Mouse (Mus musculus) T-cell, adult 2 months (primary cell): ENCODE results near the gene Vmn2r24.
"Not testable (repeated sequence)": the region's sequence is repeated elsewhere in the genome, so short reads cannot be mapped to it uniquely, and the experiment has no call there.

Experiments
- DNase-seq: peaks from one replicate; pipeline ENCODE4 v3.0.0; 2022; ENCODE audit warnings: low spot score

Vmn2r24 gene

DNA sequence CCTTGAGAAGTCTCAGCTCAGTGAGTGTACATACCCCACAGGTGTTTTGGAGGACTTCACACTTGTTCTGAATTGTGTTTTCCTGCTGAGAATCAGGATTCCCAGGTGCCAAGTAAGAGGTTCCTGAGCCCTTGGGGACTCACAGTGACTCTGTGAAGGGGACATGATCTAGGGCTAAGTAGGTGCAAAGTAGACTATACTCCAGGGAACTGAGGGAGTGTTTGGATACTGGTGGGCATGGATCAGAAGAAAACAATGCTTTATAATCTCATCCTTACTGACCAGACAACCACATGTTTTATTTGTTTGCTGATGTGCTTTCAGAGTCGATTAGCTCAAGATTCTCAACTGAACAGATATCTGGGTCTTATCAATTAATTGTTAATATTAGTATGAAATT, at the start of gene Vmn2r24:
Vmn2r24 (plus strand) TSS at position 301 of the 400 bp plus-strand sequence.
- no peak for DNase-seq

DNA sequence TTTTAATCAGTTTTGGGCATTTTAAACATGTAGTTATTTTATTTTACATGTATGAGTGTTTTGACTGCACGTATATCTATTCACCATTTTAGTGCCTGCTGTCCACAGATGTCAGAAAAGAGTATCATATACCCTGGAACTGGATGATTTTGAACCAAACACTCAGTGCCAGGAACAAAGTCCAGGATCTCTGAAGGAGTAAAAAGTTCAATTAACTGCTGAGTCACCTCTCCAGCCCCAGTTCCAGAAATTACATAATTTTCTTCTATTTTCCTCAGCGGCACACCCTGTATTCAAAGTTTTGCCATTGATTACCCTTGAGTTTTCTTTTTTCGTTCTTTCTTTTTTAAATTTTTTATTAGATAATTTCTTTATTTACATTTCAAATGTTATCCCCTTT, 8.6 kb upstream of the Vmn2r24 start:
- DNase-seq = no peak

- DNase-seq = no peak
Observed at GRCm38 (mm10) chr6:123784857-123785256, 6.2 kb downstream of the Vmn2r24 start.

DNA sequence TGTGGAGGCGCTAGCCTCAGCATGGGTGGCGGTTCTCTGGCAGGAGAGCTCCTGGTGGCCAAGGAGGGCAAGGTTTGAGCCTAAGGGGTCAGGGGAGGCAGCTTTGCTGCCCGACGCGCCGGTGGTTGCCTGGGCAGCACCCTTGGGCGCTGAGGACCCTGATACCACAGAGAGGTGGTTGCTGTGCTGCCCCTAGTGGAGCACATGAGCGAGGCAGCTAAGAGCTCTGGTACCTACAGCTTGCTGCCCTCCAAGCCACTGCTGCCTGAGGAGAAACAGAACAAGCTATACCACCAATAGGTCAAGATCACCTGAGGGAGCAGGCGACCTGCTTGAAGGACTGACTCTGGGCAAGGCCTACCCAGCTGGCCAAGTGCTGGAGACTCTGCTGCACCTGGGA, 15.1 kb downstream of the Vmn2r24 start:
- no peak for DNase-seq

GRCm38 (mm10) chr6:123810291-123810690, 31.6 kb downstream of the Vmn2r24 start:
- DNase-seq = not testable (repeated sequence)

GRCm38 (mm10) chr6:123819951-123820350, 41.3 kb downstream of the Vmn2r24 start:
- DNase-seq = no peak

- not testable (repeated sequence) for DNase-seq
Observed at GRCm38 (mm10) chr6:123853363-123853762, 74.7 kb downstream of the Vmn2r24 start, which contains the start of gene Vmn2r25. Gene Vmn2r25 (minus strand): TSS chr6:123853463.
